Mouse (Mus musculus): ENCODE measurements around the gene Cypt3. TPM values are rescaled to one million over a fixed set of nuclear protein-coding genes. Genes with fewer than 3 reads are reported as not detected.

Cypt3 gene
- not detected for total RNA-seq (2021)
- long read RNA-seq, experiment 1 = 0 reads
- long read RNA-seq, experiment 2 = 0 reads

- no peak for DNase-seq
Observed at GRCm38 (mm10) chrX:153558293-153558692, at the start of gene Cypt3. Gene Cypt3, plus strand, starts transcription at chrX:153558593.

- no peak for DNase-seq
Observed at GRCm38 (mm10) chrX:153515491-153515890, 42.9 kb upstream of the Cypt3 start.

- no peak for DNase-seq
Observed at GRCm38 (mm10) chrX:153528399-153528798, 30.0 kb upstream of the Cypt3 start.

- no peak for DNase-seq
Observed at GRCm38 (mm10) chrX:153556634-153557033, 1.8 kb upstream of the Cypt3 start.

GRCm38 (mm10) chrX:153564650-153565049 lies 6.3 kb downstream of the Cypt3 start:
- no peak for DNase-seq

- DNase-seq = no peak
Observed at GRCm38 (mm10) chrX:153599583-153599982, 41.2 kb downstream of the Cypt3 start.

Other genes starting within 250 kb of the Cypt3 start
- 10 to 100 TPM; 14.1 to 14.7 TPM for gene Ubqln2, start 60.4 kb upstream of the Cypt3 start, total RNA-seq (2021)
- 1 to 10 TPM; 2.8 to 3.3 TPM for gene Kctd12b, start 137.8 kb downstream of the Cypt3 start, total RNA-seq (2021)
- gene Nbdy, start 165.0 kb downstream of the Cypt3 start, total RNA-seq (2021) = 10 to 100 TPM; 13.1 to 19.5 TPM

All from gastrocnemius, postnatal 25 days (tissue).